Comparison of ENCODE assay signal across 20 mouse cellular contexts in genomic region chr9:95685660-95686440, GRCm38 (mm10). TPM values are rescaled to one million over a fixed set of nuclear protein-coding genes. Genes with fewer than 3 reads are reported as not detected.
A peak's percentile ranks its signal among the peaks of the same experiment; 100 is the strongest.
DNase-seq lines count a peak whose midpoint lies in the region; ATAC-seq lines count a peak whose summit lies in the region.
"Had no signal": no experiment of that assay in that cellular context is flagged by ENCODE, and none has a peak within 500 bp of the region (broad histone marks: within the 10 kb centered on the region; RNA-seq: fewer than 3 reads in every experiment).

No protein-coding gene starts in this region.

- 43% methylated on average over 11 of the region's 11 CpGs for whole genome bisulfite sequencing in embryonic facial prominence, embryonic 11.5 days
- 28% methylated on average over 11 of the region's 11 CpGs for WGBS in forebrain, embryonic 16.5 days
- 23% methylated on average over 11 of the region's 11 CpGs for WGBS in midbrain, embryonic 13.5 days

- H3K9ac ChIP-seq in embryonic facial prominence, embryonic 11.5 days (replicated peaks; ENCODE audit: low read length), result no peak overlapping the region
- no peak overlapping the region for H3K9ac ChIP-seq in forebrain, embryonic 16.5 days (replicated peaks; ENCODE audit: low read depth, low read length)
- H3K9ac ChIP-seq in midbrain, embryonic 13.5 days (replicated peaks), result no peak overlapping the region
- H3K9ac ChIP-seq: embryonic facial prominence, embryonic 13.5 days; heart, embryonic 13.5 days; kidney, embryonic 15.5 days; liver, embryonic 12.5 days had no signal

- ATAC-seq in embryonic facial prominence, embryonic 11.5 days (replicated peaks; ENCODE audit: insufficient number of reproducible peaks, low FRiP score, low TSS enrichment, low read depth), result peak; percentile 63
- ATAC-seq in forebrain, embryonic 16.5 days, result peak; percentile 78
- peak; percentile 79 for ATAC-seq in midbrain, embryonic 13.5 days
- ATAC-seq: inflammation-experienced regulatory T-cells, adult 6 months; liver, embryonic 12.5 days had no signal

- no peak overlapping the region for H3K4me3 ChIP-seq in embryonic facial prominence, embryonic 11.5 days (ENCODE audit: low read depth, low read length)
- H3K4me3 ChIP-seq in forebrain, embryonic 16.5 days (replicated peaks; ENCODE audit: low read length), result no peak overlapping the region
- H3K4me3 ChIP-seq in midbrain, embryonic 13.5 days (replicated peaks), result no peak overlapping the region
- H3K4me3 ChIP-seq: embryonic facial prominence, embryonic 13.5 days; heart, embryonic 13.5 days; kidney, embryonic 15.5 days; left cerebral cortex, adult 2 months; liver, embryonic 12.5 days had no signal

- H3K27ac ChIP-seq in embryonic facial prominence, embryonic 11.5 days (replicated peaks; ENCODE audit: low read depth, low read length), result no peak overlapping the region
- H3K27ac ChIP-seq in forebrain, embryonic 16.5 days (ENCODE audit: low read length), result no peak overlapping the region
- no peak overlapping the region for H3K27ac ChIP-seq in midbrain, embryonic 13.5 days
- H3K27ac ChIP-seq: embryonic facial prominence, embryonic 13.5 days; heart, embryonic 13.5 days; kidney, embryonic 15.5 days; left cerebral cortex, adult 2 months; liver, embryonic 12.5 days had no signal

- no peaks in the 10 kb centered on the region for H3K36me3 ChIP-seq in embryonic facial prominence, embryonic 11.5 days (replicated peaks; ENCODE audit: control insufficient read depth, insufficient read depth, low read depth, low read length)
- no peaks in the 10 kb centered on the region for H3K36me3 ChIP-seq in forebrain, embryonic 16.5 days (ENCODE audit: control insufficient read depth, insufficient read depth)
- no peaks in the 10 kb centered on the region for H3K36me3 ChIP-seq in midbrain, embryonic 13.5 days
- H3K36me3 ChIP-seq: embryonic facial prominence, embryonic 13.5 days; heart, embryonic 13.5 days; kidney, embryonic 15.5 days; liver, embryonic 12.5 days had no signal

- H3K27me3 ChIP-seq in embryonic facial prominence, embryonic 11.5 days (ENCODE audit: control insufficient read depth, insufficient read depth, low read length), result no peaks in the 10 kb centered on the region
- H3K27me3 ChIP-seq in forebrain, embryonic 16.5 days (replicated peaks; ENCODE audit: control insufficient read depth, insufficient read depth, low read length), result no peaks in the 10 kb centered on the region
- no peaks in the 10 kb centered on the region for H3K27me3 ChIP-seq in midbrain, embryonic 13.5 days
- H3K27me3 ChIP-seq: embryonic facial prominence, embryonic 13.5 days; heart, embryonic 13.5 days; kidney, embryonic 15.5 days; liver, embryonic 12.5 days had no signal

- no peak overlapping the region for H3K4me2 ChIP-seq in embryonic facial prominence, embryonic 11.5 days (ENCODE audit: low read depth, low read length)
- no peak overlapping the region for H3K4me2 ChIP-seq in forebrain, embryonic 16.5 days (ENCODE audit: low read length)
- H3K4me2 ChIP-seq in midbrain, embryonic 13.5 days (replicated peaks), result no peak overlapping the region
- H3K4me2 ChIP-seq: heart, embryonic 13.5 days; kidney, embryonic 15.5 days; liver, embryonic 12.5 days had no signal

- no peaks in the 10 kb centered on the region for H3K9me3 ChIP-seq in embryonic facial prominence, embryonic 11.5 days (replicated peaks; ENCODE audit: control insufficient read depth, low read length)
- H3K9me3 ChIP-seq in forebrain, embryonic 16.5 days (ENCODE audit: control insufficient read depth, low read length), result no peaks in the 10 kb centered on the region
- no peaks in the 10 kb centered on the region for H3K9me3 ChIP-seq in midbrain, embryonic 13.5 days
- H3K9me3 ChIP-seq: embryonic facial prominence, embryonic 13.5 days; heart, embryonic 13.5 days; kidney, embryonic 15.5 days; liver, embryonic 12.5 days had no signal

- peak; percentile 80 for DNase-seq in heart, adult 11 months
- no peak for DNase-seq in heart, postnatal 4 days
- DNase-seq in embryonic facial prominence, embryonic 11.5 days (ENCODE audit: low spot score), result peak; percentile 76
- no peak for DNase-seq in kidney, postnatal 36 days
- DNase-seq in T-cell, adult 2 months (ENCODE audit: low spot score), result no peak
- no peak for DNase-seq in gastrocnemius, postnatal 4 days (ENCODE audit: low spot score in 2 of 2)
- DNase-seq: adrenal gland, adult 2 months; cerebellum, adult 8-10 months; gastrocnemius, postnatal 14 days; right cerebral cortex, postnatal 14 days had no signal

- H3K4me1 ChIP-seq in embryonic facial prominence, embryonic 11.5 days (ENCODE audit: control insufficient read depth, insufficient read depth, low read length), result no peaks in the 10 kb centered on the region
- H3K4me1 ChIP-seq in forebrain, embryonic 16.5 days (replicated peaks; ENCODE audit: control insufficient read depth, insufficient read depth, low read length), result no peaks in the 10 kb centered on the region
- peaks cover 9% of the 10 kb centered on the region for H3K4me1 ChIP-seq in midbrain, embryonic 13.5 days (replicated peaks)
- H3K4me1 ChIP-seq: heart, embryonic 13.5 days; kidney, embryonic 15.5 days; liver, embryonic 12.5 days had no signal

RNA-seq across cellular contexts. Expression of gene Pcolce2, which starts 48.4 kb away (rescaled TPM):
- total RNA-seq in heart, postnatal 4 days (2021), result 10 to 100 TPM; 10.8 to 13.6 TPM
- polyA plus RNA-seq in embryonic facial prominence, embryonic 11.5 days (2014; fragmentation: Nextera tagmentation; extraction: Ambion mirVana), result 4.7 and 6.3 TPM in 2 replicates
- polyA plus RNA-seq in forebrain, embryonic 16.5 days (2015; fragmentation: Nextera tagmentation; extraction: Ambion mirVana), result 1.7 and 1.8 TPM in 2 replicates
- polyA plus RNA-seq in midbrain, embryonic 13.5 days (2015; fragmentation: Nextera tagmentation; extraction: Ambion mirVana), result 1.8 and 2.5 TPM in 2 replicates
- total RNA-seq in gastrocnemius, postnatal 4 days (2021), result 1 to 10 TPM; 5.6 to 6.6 TPM
- total RNA-seq: hematopoietic stem cell, adult 5-6 weeks; megakaryocyte, adult 5-6 weeks had no signal

Comparison
In these comparisons a context has a peak if more than half of its experiments do, and no peak if none do; other contexts are left out.
1. DNase-seq: peak in heart, adult 11 months (single experiment) and embryonic facial prominence, embryonic 11.5 days (single experiment); none in heart, postnatal 4 days (single experiment), kidney, postnatal 36 days (0 of 2), T-cell, adult 2 months (single experiment) and gastrocnemius, postnatal 4 days (0 of 2).
2. Peak in every context shown above with its lines, with median percentiles within 50 percentile points of each other: ATAC-seq.